Mouse (Mus musculus): ENCODE results near the gene Cilp2.

Cilp2 gene

GRCm38 (mm10) chr8:69887289-69888243 is at the start of gene Cilp2:
Cilp2 (minus strand) TSS chr8:69887687.
- peak; percentile 33 for DNase-seq

GRCm38 (mm10) chr8:69936050-69936794 is 48.7 kb upstream of the Cilp2 start:
- no peak for DNase-seq

GRCm38 (mm10) chr8:69935431-69935830 is 47.9 kb upstream of the Cilp2 start:
- no peak for DNase-seq

GRCm38 (mm10) chr8:69934582-69934981 is 47.1 kb upstream of the Cilp2 start:
- no peak for DNase-seq

- no peak for DNase-seq
Observed at GRCm38 (mm10) chr8:69933811-69934210, 46.3 kb upstream of the Cilp2 start.

- DNase-seq = no peak
Observed at GRCm38 (mm10) chr8:69926901-69927300, 39.4 kb upstream of the Cilp2 start.

GRCm38 (mm10) chr8:69923986-69924385 is 36.5 kb upstream of the Cilp2 start:
- no peak for DNase-seq

GRCm38 (mm10) chr8:69921141-69921540 is 33.7 kb upstream of the Cilp2 start:
- no peak for DNase-seq

- peak; percentile 73 for DNase-seq
Observed at GRCm38 (mm10) chr8:69919876-69920662, 32.6 kb upstream of the Cilp2 start.

GRCm38 (mm10) chr8:69919010-69919409 is 31.5 kb upstream of the Cilp2 start:
- DNase-seq = peak; percentile 80

- DNase-seq = no peak
Observed at GRCm38 (mm10) chr8:69918506-69918905, 31.0 kb upstream of the Cilp2 start.

- no peak for DNase-seq
Observed at GRCm38 (mm10) chr8:69915748-69916147, 28.3 kb upstream of the Cilp2 start.

GRCm38 (mm10) chr8:69914526-69914925 is 27.0 kb upstream of the Cilp2 start:
- DNase-seq = no peak

GRCm38 (mm10) chr8:69912478-69913074 is 25.1 kb upstream of the Cilp2 start:
- no peak for DNase-seq

GRCm38 (mm10) chr8:69911917-69912316 is 24.4 kb upstream of the Cilp2 start:
- no peak for DNase-seq

- DNase-seq = no peak
Observed at GRCm38 (mm10) chr8:69907106-69907505, 19.6 kb upstream of the Cilp2 start.

GRCm38 (mm10) chr8:69906260-69906659 is 18.8 kb upstream of the Cilp2 start:
- no peak for DNase-seq

GRCm38 (mm10) chr8:69904096-69904495 is 16.6 kb upstream of the Cilp2 start:
- DNase-seq = no peak

- peak; percentile 99 for DNase-seq
Observed at GRCm38 (mm10) chr8:69903063-69903542, 15.6 kb upstream of the Cilp2 start.

- peak; percentile 74 for DNase-seq
Observed at GRCm38 (mm10) chr8:69902163-69903062, 14.9 kb upstream of the Cilp2 start, which contains the start of the genes Tssk6, Ndufa13 and Yjefn3. Tssk6 (plus strand) TSS chr8:69902184. Ndufa13 (minus strand) TSS chr8:69902558. Yjefn3 (minus strand) TSS chr8:69902712.
